Mouse (Mus musculus) hindbrain, postnatal 0 days (tissue): ENCODE results near the gene Lypd3. TPM values are rescaled to one million over a fixed set of nuclear protein-coding genes. Genes with fewer than 3 reads are reported as not detected.

Source experiments
- ATAC-seq: fragments of 200-750 bp; cut with Nextera tagmentation; 2 replicates; pipeline ENCODE4 v1.8.0; 2017; ENCODE audit warnings: mild to moderate bottlenecking, moderate TSS enrichment, moderate library complexity
- DNase-seq: peaks from one replicate; pipeline ENCODE4 v3.0.0-alpha.2; 2015; ENCODE audit warnings: low spot score
- H3K27ac ChIP-seq: fragments of 300-500 bp; sonication (generic); 2 replicates; pipeline ENCODE4 v1.5.1; 2014; ENCODE audit warnings: mild to moderate bottlenecking
- H3K27me3 ChIP-seq: fragments of 300-500 bp; sonication (generic); 2 replicates; pipeline ENCODE4 v1.6.1; 2014; ENCODE audit warnings: low read length, mixed read lengths; ENCODE audit not compliant: insufficient read depth
- H3K36me3 ChIP-seq: fragments of 300-500 bp; sonication (generic); 2 replicates; pipeline ENCODE4 v1.6.1; 2014; ENCODE audit warnings: low read length, mixed read lengths; ENCODE audit not compliant: insufficient read depth
- H3K4me1 ChIP-seq: fragments of 300-500 bp; sonication (generic); 2 replicates; pipeline ENCODE4 v1.6.1; 2014; ENCODE audit warnings: antibody characterized with exemption, low read length, mixed read lengths; ENCODE audit not compliant: insufficient read depth
- H3K4me2 ChIP-seq: fragments of 300-500 bp; sonication (generic); 2 replicates; pipeline ENCODE4 v1.6.1; 2014; ENCODE audit warnings: low read depth, mild to moderate bottlenecking, low read length, moderate library complexity, mixed read lengths
- H3K4me3 ChIP-seq: fragments of 300-500 bp; sonication (generic); 2 replicates; pipeline ENCODE4 v1.5.1; 2014; ENCODE audit warnings: low read length
- H3K9ac ChIP-seq: fragments of 300-500 bp; sonication (generic); replicated peaks from 2 replicates; pipeline ENCODE4 v1.6.1; 2014; ENCODE audit warnings: mild to moderate bottlenecking, low read length, moderate library complexity, mixed read lengths
- H3K9me3 ChIP-seq: fragments of 300-500 bp; sonication (generic); 2 replicates; pipeline ENCODE4 v1.6.1; 2016; ENCODE audit warnings: low read length, mixed read lengths
- CTCF ChIP-seq: IDR thresholded peaks from 2 replicates; pipeline ENCODE4 v1.5.1; 2016; ENCODE audit warnings: antibody characterized with exemption, control low read depth, low read depth
- WGBS: fragments of 180-500 bp; shearing (Covaris S2); extraction: QIAGEN DNeasy Blood & Tissue Kit; methylation state at CpG from one replicate; pipeline ENCODE4 v1.1.7; 2014; 5-methylcytosine and 5-hydroxymethylcytosine counted together
- polyA plus RNA-seq: library from polyadenylated mRNA; unstranded; fragments of >200 nt; fragmentation: Nextera tagmentation; extraction: Ambion mirVana; gene quantifications from 2 replicates; pipeline ENCODE4 v1.2.1, GENCODE M21; 2015
- total RNA-seq: library from RNA; depleted of rRNA; stranded (reverse); fragments of >200 nt; gene quantifications from 2 replicates; pipeline ENCODE4 v1.2.3, GENCODE M21; 2014

The Lypd3 gene
- total and polyA plus RNA-seq, 2 experiments from 2014 or later: 1.2 to 1.3 TPM

- Histone ChIP-seq H3K9me3 (no peaks in the 10 kb centered on the region), H3K36me3 (no peaks in the 10 kb centered on the region), H3K4me2 (peak overlapping the region; percentile 48), H3K9ac (peak overlapping the region; percentile 38; the same call in 1 of the 2 replicates), H3K27ac (peak overlapping the region; percentile 32; the same call in 1 of the 2 replicates), H3K4me3 (peak overlapping the region; percentile 25), H3K27me3 (no peaks in the 10 kb centered on the region), H3K4me1 (peaks cover 2% of the 10 kb centered on the region; the same call in 1 of the 2 replicates)
- peak; percentile 100 for TF ChIP-seq CTCF
- peak; percentile 94 for ATAC-seq
- 2% methylated on average over 13 of the region's 13 CpGs for WGBS
- peak; percentile 98 for DNase-seq
Measured at GRCm38 (mm10) chr7:24600941-24601597, 35.3 kb upstream of the Lypd3 start.

GRCm38 (mm10) chr7:24605561-24605960, 30.8 kb upstream of the Lypd3 start:
- ATAC-seq (no peak), DNase-seq (no peak)
- H3K4me3 ChIP-seq: no peak overlapping the region
- H3K4me2 ChIP-seq: no peak overlapping the region
- H3K36me3 ChIP-seq: no peaks in the 10 kb centered on the region
- peaks cover 13% of the 10 kb centered on the region for H3K27me3 ChIP-seq
- H3K9ac ChIP-seq: no peak overlapping the region
- H3K4me1 ChIP-seq: peaks cover 2% of the 10 kb centered on the region; the same call in 1 of the 2 replicates
- no peaks in the 10 kb centered on the region for H3K9me3 ChIP-seq
- no peak overlapping the region for H3K27ac ChIP-seq
- TF ChIP-seq CTCF: no peak
- 73% methylated on average over 7 of the region's 7 CpGs for WGBS

DNA sequence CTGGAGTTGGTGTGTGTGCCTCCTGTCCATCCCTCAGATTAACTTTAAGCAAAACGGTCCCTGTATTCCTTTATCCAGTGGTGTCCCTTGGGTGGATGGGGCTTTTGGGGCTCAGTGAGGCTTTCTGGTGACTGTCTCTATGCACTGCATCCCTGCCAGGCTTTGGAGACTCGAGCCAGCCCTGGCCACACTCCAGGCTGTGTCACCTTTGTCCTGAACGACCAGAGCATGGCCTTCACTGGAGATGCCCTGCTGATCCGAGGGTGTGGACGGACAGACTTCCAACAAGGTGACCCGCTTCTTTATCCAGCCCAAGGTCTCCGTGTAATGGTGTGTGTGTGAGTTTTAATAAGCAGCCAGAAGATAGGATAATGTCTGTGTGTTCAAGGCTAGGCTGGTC, 30.3 kb upstream of the Lypd3 start:
- Histone ChIP-seq H3K27me3 (peaks cover 18% of the 10 kb centered on the region), H3K4me2 (no peak overlapping the region)
- 74% methylated on average over 7 of the region's 7 CpGs for WGBS

DNA sequence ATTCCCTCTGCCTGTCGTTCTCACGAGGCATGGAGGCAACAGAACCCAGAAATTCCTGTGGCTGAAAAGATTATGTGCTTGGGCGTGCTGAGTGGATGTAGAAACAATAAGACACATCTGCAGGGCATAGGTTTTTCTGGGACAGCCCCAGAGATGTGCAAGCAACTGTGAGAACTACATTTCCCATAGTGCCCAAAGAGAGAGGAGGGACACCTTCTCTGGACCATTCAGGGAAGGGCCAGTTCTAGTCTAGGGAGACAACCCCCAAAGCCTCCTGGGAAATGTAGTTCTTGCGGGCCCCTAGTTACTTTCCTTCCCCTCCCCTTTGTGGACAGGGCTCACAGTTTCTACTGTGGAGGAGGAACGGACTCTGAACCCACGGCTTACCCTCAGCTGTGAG, 28.3 kb upstream of the Lypd3 start:
- no peak overlapping the region for H3K4me3 ChIP-seq
- WGBS: 50% methylated on average over 6 of the region's 6 CpGs
- peaks cover 12% of the 10 kb centered on the region; the same call in 1 of the 2 replicates for H3K4me1 ChIP-seq
- peak; percentile 77 for DNase-seq
- no peaks in the 10 kb centered on the region for H3K9me3 ChIP-seq
- no peak overlapping the region for H3K27ac ChIP-seq
- H3K4me2 ChIP-seq: no peak overlapping the region
- TF ChIP-seq CTCF: no peak
- ATAC-seq: peak; percentile 68
- H3K27me3 ChIP-seq: peaks cover 37% of the 10 kb centered on the region
- H3K9ac ChIP-seq: no peak overlapping the region
- no peaks in the 10 kb centered on the region for H3K36me3 ChIP-seq

More for the DNA sequence above, 30.3 kb upstream of the Lypd3 start:
- ATAC-seq: no peak
- DNase-seq: no peak
- Histone ChIP-seq H3K27ac (no peak overlapping the region), H3K9me3 (no peaks in the 10 kb centered on the region), H3K4me3 (no peak overlapping the region), H3K9ac (no peak overlapping the region), H3K36me3 (no peaks in the 10 kb centered on the region), H3K4me1 (peaks cover 7% of the 10 kb centered on the region; the same call in 1 of the 2 replicates)
- TF ChIP-seq CTCF: no peak

DNA sequence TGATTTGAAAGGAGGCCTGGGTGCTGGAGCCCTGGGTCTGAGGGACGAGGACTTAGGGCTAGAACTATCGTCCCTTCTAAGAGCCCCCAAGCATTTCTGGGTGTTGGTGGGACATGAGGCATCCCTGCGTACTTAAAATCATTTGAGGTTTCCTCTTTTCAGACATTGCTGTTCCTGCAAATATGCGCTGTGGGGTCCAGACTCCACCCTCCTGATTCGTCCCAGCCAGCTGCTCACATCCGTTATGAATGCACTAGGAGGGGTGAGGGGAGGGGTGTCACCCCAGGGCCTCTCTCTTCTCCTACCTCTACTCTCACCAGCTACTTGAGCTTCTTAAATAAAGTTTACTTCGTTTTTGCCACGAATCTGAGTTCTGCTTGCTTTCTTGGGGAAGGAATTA, 27.8 kb upstream of the Lypd3 start:
- Histone ChIP-seq H3K36me3 (no peaks in the 10 kb centered on the region), H3K4me3 (no peak overlapping the region), H3K27me3 (peaks cover 41% of the 10 kb centered on the region), H3K9me3 (no peaks in the 10 kb centered on the region), H3K27ac (no peak overlapping the region), H3K4me2 (no peak overlapping the region), H3K4me1 (peaks cover 12% of the 10 kb centered on the region; the same call in 1 of the 2 replicates), H3K9ac (no peak overlapping the region)
- WGBS: 80% methylated on average over 8 of the region's 8 CpGs
- ATAC-seq (no peak), DNase-seq (no peak)
- no peak for TF ChIP-seq CTCF

DNA sequence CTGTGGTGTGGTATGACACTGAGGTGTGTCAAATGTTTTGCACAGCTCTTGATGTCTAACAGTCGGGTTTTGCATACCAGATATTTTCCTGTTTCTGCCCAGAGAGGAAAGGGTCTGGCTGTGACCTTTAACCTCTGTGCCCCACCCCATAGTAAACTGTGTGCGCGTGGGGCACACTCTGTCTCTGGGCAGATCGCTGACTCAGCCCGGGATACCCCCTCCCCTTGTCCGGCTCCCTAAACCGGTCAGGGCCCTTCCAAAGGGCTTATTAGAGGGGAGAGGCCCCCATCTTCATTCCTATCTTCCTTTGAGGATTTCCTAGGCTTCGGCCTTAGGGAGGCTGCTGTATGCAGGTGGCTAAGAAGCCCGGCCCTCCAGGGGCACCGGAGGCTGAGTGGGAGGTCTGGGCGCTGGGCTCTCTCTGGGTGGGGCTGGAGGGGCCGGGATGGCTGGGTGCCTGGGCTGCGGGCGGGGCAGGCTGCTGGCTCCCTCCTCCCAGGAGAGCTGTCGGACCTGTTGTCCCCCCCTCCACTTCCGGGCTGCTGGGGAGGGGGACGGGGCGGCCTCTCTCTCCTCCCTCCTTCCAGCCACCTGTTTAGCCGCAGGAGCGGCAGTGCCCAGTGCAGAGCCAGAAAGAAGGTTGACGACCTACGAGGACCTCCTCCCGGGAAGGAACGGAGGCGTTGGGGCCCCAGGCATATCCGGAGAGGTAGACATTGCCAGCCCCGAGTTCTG, 26.0 kb upstream of the Lypd3 start, which contains the start of gene Phldb3:
Gene Phldb3 (plus strand): TSS at position 620 of the 735 bp plus-strand sequence.
- WGBS: 4% methylated on average over 24 of the region's 27 CpGs
- peak within 1 kb of the TSS; percentile 32 for H3K4me3 ChIP-seq
- H3K27me3 ChIP-seq: peaks cover 43% of the 10 kb centered on the region
- DNase-seq (no peak), ATAC-seq (0 out of 2 replicates have a peak, but pooled peaks have one; percentile 25)
- no peaks in the 10 kb centered on the region for H3K36me3 ChIP-seq
- no peak within 1 kb of the TSS; the same call in 1 of the 2 replicates for H3K9ac ChIP-seq
- TF ChIP-seq CTCF: no peak
- H3K4me2 ChIP-seq: peak within 1 kb of the TSS; percentile 58
- no peak within 1 kb of the TSS for H3K27ac ChIP-seq
- no peaks in the 10 kb centered on the region for H3K9me3 ChIP-seq
- peaks cover 12% of the 10 kb centered on the region; the same call in 1 of the 2 replicates for H3K4me1 ChIP-seq
